Mouse (Mus musculus): Measurements from ENCODE around the gene Klf2.
A peak's percentile ranks its signal among the peaks of the same experiment; 100 is the strongest.

Gene Klf2

DNA sequence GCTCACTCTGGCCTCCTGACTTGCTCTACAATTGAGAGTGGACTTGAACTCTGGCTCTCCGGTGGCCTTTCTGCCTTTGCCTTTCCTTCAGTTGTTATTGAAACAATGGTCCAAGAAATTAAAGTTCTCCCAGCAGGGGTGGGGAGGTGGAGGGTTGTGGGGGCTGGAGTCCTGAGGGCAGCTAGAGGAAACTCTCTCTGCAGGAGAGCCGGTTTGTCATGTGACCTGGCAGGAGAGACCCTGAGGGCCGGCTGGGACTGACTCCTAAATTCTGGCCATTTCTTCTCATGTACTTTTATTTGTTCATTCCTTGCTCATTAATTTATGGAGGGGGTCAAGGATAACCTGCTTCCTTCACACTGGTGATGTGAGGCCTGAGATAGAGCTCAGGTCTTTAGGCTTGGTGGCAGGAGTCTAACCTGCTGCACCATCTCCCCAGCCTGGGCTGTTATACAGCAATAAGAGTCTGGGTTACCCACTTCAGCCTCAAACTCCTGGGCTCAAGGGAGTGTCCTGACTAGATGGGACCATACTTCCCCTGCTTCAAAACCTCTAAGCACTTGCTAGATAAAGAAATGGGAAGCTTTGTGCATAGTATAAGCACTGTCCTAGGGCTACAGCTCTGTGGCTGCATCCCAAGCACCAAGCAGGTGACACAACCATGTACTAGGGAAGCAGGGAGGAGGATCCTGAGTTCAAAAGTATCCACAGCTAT lies 14.8 kb downstream of the Klf2 start:
- DNase-seq (ENCODE audit: low spot score), result no peak

DNA sequence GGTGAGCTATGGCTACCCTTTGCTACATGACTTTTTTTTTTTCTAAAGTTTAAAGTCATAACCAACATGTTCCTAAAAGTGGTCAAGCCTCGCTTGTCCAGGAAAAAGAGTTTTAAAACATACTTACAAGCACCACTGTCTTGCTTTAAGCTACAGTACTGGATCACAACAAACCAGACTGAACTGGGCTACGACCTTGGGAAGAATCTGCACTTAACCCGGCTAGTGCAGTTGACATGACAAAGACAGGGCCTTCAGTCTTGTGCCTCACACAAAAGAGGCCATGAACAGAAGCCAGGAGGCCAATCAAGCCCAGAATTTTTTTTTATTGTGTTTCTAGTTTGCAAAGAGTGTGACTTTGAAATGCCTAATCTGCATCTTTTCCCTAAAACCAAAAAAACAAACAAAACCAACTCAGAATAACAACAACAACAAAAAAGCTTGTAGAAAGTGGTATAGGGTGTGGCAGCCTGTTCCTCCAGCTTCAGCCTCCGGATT lies 15.4 kb downstream of the Klf2 start:
- no peak for DNase-seq (ENCODE audit: low spot score)

DNA sequence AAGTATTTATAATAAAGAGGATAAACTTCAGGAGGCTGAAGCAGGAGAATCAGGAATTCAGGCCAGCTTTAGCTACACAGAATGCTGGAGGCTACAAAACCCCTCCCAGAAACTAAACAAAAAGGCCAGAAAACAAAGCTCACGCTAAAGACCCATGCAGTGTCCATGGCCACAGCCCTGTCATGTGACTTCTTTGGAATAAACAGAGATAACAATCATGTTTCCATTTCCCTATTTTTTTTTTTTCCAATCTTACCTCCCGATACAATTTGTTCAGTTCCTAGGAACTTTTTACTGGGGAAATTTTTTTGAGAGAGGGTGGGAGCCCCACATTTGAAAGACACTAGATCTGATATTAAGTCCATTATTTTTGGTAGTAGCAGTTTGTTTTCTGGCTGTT lies 17.4 kb downstream of the Klf2 start:
- DNase-seq (ENCODE audit: low spot score), result no peak

DNA sequence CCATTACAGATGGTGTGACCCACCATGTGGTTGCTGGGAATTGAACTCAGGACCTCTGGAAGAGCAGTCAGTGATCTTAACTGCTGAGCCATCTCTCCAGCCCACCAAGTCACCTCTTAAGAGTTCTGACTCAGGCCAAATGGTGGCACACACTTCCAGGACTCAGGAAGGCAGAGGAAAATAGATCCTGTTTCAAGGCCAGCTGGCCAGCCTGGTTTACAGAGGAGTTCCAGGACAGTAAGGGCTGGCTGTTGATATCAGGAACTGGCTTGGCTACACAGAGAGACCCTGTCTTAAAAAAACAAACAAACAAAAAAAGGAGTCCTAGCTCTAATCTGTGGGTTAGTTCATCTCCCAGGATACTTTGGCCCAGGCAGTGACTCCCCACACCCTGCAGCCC lies 18.2 kb downstream of the Klf2 start:
- DNase-seq (ENCODE audit: low spot score), result no peak

DNA sequence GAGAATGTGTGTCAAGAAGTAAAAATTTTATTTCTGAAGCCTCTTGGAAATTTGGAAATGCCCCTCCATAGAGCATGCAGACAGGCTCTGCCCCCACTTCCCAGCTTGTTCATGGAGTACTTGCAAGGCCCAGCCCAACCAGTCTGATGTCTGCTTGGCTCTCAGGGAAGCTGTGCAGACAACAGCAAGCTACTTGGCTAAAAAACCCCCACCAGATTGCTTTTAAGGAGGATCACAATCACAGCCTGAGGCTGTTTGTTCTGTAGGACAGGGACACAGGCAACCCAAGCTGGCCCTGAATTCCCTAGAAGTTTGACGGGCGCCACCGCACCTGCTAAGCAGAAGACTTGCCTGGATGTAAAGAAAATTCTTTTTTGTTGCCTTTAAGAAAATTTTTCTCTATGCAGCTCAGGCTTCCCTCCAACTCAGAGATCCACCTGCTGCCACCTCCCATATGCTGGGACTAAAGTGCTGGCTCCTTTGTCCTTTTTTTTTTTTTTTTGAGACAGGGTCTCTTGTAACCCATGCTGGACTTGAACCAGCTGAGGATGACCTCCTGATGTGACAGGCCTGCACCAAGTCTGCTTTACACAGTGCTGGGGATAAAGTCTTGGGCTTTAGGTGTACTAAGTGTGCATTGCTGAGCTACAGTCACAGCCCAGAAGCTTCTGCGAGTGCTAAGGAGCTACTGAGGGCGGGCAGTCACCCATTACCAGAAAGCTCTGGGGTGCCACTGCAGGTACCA lies 23.9 kb downstream of the Klf2 start:
- DNase-seq (ENCODE audit: low spot score), result no peak

DNA sequence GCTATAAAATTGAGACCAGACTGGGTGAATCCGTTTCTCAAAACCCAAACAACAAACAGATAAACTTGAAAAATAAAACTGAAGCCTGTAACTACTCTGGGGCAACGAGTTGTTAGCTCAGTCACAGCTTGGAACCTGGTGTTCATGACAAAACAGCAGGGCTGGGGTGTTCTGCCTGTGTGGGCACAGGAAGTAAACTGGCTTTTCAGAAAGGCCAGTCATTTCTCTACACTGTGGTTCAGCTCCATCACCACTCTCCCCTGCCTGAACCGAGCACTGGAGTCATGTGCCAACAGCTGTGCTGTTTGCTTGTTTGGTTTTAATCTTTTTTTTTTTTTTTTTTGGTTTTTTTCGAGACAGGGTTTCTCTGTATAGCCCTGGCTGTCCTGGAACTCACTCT lies 24.9 kb downstream of the Klf2 start:
- no peak for DNase-seq (ENCODE audit: low spot score)

DNA sequence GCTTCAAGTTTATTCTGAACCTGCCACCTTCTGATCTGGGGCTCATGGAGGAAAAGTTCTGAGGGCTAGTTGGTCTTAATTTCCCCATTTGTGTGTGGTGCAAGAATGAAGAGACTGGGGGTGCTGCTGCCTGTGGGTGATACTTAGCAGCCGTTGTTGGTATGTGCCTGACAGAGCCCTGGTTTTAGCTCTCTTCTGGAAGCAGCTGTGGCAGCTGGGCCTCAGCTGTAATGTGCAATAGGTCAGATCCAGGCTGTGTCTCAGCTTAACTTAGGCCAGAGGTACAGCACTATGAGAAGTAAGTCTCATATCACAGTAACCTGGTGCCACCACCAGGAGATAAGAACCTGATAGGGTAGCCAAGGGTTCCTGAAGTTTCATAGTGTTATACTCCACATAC lies 28.7 kb downstream of the Klf2 start:
- no peak for DNase-seq (ENCODE audit: low spot score)

DNA sequence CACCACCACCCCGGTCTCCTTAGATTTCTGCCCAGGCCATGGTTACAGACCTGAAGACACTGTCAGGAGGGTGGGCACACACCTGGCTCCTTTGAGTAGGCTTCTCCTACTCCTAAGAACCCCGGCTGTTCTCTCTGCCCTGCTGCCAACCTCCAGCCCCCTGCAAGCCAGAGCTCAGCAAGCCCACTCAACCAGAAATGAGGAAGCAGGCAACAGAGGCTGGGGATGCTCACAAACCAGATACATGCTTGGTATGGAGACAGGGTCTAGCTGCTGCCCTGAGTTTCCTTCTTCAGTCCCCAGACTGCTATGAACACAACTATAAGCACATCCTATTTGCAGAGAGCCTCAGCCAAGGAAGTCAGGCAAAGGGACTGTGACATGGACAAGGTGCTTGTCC lies 29.3 kb downstream of the Klf2 start:
- no peak for DNase-seq (ENCODE audit: low spot score)

DNA sequence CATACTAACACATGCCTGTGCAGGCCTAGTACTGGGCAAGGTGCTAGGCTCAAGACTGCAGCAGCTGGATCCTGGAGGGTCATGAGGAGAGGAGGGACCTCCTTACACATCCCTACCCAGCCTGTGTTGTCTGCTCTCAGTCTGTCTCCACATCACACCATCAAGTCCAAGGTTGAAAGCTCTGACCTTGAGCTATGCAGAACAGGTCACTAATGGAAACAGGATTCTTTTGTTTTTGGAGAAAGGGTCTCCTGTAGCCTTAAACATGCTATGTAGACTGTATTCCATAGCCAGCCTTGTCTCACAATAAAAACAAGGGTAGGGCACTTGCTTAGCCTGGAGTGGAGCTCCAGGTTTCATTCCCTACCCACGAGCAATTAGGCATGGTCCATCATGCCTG lies 30.1 kb downstream of the Klf2 start:
- DNase-seq (ENCODE audit: low spot score), result no peak

DNA sequence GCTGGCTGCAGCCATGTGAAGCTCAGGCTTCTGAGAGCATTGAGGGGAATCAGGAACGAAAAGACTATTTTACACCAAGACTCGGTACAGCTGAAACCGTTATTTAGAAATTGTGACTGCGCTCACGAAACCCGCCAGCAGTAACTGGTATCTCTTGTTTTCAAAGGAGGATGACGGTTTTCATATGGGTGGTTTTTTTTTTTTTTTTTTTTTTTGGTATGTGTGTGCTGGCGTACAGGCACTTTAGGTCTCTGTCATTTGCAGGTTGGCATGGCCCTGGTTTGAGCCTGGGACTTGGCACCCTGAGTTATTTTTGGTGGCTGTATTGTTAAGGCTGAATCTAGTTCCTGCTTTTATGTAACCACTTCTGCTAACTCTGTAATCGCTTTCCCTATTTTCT lies 31.0 kb downstream of the Klf2 start:
- no peak for DNase-seq (ENCODE audit: low spot score)

DNA sequence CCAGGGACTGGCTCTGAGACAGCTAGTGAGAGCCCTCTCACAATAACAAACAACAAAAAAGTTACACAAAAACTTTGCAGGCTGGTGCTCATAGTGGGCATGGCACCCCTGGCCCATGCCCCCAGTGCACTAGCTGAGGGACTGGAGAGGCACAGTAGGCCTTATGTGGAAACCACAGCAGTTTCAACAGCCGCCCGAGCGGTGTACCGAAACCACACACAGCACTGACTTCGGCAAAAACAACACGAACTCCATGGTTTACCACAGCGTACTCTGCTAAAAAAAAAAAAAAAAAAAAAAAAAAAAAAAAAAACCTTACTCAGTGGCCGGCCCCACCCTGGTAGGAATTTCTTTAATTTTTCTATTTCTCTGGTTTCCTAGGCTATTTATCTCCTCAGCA lies 31.9 kb downstream of the Klf2 start:
- no peak for DNase-seq (ENCODE audit: low spot score)

DNA sequence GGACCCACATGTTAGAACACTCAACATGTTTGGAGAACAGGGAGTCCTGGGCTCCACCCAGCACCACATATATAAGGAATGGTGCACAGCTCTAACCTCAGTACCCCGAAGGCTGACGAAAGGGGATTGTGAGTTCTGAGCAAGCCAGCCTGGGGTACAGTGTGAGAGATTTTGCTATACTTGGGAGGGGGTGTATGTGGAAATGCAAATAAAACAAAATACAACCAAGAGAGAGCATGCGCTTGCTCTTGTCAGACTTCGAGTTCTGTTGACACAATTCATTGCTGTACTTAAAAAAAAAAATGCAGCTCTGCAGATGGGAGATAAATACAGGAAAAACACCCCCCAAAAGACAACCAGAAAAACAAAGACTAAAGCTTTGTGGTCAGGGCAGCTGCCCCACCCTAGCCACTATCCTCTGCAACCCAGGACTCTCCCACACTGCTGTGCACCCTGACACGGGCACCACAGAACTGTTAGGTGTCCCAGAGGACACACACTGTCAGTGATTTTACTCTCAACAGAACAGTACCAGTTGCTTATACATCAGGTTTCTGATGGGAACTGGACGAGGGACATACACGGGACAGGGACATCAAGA lies 32.7 kb downstream of the Klf2 start:
- DNase-seq (ENCODE audit: low spot score), result no peak

DNA sequence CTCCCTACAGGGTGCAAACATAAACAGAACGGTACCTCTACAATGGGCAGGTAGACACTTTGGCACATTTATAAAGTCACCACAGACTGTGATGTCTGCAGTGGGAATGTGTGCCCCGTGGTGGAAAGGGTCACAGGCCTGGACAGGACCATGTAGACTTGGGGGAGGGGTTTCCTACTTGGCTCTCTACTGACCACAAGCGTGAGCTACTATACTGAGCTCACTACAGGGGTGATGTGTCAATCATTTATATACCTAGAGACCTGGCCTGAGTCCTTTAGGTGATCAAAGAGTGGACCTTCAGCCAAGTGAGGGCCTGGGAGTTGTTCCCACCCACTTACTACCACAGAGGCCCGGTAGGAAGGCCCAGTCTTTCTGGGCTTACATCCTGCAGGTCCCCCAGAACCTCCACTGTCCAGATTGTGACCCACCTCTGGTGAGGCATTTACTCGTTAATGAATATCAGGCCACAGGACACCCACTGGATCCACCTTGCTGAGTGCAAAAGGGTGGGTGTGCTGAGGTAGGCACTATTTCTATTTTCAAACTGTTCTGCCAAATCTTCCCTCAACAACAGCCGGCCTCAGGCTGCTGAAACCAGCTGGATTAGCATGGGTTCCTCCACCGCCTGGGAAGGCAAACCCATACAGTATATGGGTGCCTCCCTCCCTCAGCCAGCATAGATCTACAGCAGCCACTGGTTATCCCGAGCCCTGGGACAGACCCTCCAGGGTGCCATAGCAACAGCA lies 34.3 kb downstream of the Klf2 start:
- no peak for DNase-seq (ENCODE audit: low spot score)

DNA sequence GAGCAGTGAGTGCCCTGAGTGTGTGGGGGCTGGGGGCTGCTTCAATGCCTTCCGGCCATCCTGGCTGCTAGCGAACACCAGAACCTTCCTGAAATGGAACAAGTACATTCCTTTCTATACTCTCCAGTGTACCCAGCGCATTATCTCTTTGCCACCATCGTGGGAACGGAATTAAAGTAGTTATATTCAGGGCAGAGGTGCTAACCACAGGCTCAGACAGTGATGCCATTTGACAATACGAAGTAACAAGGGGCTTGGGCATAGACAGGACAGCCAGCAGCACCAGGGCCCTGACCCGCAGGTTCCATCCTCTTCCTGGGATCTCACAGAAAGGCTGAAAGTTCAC lies 34.8 kb downstream of the Klf2 start:
- DNase-seq (ENCODE audit: low spot score), result no peak

DNA sequence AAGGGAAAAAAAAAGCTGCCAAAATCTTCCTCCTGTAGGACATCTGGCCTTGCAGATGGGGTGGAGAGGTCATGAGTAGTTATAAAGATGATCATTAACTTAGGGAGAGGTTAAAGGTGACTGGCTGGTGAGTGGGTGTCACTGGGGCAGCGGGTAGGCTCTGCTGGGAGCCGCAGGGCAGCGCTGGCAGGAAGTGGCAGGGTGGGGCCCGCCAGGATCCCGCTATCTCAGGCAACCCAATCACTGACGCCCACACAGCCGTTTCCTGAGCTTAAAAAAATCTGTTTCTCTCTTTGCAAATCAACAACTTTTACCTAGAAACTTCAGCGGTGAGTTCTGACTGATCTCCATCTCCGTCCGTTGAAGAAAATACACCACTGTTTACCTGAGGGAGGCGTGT lies 35.4 kb downstream of the Klf2 start:
- no peak for DNase-seq (ENCODE audit: low spot score)

DNA sequence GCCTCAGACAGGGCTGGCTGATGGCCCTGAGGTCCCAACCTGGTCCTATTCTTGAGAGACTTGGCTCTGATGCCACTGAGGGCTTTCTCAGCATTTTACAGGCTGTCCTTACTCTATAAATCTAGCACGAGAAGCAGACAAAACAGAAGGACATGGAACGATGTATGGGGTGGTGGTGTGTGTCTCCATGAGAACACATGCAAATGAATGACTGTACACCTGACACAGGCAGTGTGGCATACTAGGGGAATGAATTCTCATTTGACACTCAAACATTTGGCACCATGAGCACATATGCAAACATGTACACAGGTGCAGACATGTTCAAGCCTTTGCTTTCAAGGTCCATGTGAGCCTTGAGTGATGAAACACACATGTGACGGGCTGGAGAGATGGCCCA lies 37.8 kb downstream of the Klf2 start:
- no peak for DNase-seq (ENCODE audit: low spot score)

DNA sequence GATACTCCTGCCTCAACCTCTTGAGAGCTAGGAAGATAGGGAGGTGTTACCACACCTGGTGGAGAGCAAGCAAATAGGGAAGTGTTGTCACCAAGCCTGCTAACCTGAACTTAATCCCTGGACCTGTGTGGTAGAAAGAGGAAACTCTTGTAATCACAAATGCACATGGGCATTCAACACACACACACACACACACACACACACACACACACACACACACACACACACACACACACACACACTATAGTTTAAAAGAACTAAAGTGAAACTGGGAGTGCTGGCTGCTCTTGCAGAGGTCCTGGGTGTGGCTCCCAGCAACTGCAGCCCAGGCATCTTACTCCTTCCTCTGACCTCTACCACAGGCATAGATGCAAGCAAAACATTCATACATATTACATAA lies 41.3 kb downstream of the Klf2 start:
- DNase-seq (ENCODE audit: low spot score), result no peak

DNA sequence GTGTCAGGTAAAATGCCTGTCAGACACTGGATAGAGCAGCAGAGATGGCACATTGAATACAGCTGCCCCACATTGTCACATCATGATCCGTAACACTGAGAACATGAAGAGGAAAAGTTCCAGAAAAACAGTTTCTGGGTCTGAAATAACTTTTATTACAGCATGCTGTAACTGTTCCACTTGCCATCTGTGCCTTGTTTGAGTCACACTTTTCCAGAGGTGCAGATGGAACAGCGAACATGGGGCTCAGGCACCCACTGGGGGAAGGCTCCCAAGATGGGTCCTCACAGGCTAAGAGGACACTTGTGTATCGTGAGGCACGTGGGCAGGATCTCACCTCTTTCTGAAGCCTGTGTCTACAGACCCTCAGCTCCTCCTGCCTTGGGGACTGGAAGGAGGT lies 43.9 kb downstream of the Klf2 start:
- no peak for DNase-seq (ENCODE audit: low spot score)

DNA sequence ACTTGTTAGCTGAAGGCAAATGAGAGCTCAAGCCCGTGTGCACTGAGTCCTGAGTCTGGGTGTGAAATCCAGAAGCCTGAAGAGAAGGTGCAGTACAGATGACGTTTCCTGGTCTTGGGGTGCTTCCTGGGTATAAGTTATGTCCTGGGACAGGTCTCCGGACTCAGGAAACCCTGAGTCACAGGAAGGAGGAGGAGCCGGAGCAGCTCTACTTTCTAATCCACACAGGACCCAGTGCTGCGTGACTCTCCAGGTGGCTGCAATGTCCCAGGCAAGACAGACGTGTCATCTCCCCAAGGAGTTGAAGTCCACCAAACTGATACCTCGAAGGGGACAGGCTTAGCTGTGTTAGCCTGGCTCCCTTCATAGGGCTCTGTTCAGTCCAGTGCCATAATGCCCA lies 44.6 kb downstream of the Klf2 start:
- no peak for DNase-seq (ENCODE audit: low spot score)

DNA sequence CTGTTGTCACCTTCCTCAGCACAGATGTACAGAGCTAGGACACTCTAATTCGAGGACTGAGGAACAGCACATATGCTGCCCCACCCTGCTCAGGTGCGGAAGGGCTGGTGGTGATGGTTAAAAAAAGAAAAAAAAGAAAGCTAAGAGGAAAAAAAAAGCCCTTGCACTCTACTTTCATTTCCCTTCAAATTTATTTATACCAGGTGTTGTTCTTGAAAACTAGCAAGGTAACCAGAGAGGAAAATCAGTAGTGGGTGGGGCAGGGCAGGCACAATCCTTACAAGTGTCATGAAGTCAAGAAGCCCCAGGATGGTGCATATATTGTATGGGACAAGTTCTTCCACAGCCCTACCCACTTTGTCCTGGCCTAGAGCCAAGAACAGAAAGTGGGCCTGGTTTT lies 46.2 kb downstream of the Klf2 start:
- DNase-seq (ENCODE audit: low spot score), result no peak

DNA sequence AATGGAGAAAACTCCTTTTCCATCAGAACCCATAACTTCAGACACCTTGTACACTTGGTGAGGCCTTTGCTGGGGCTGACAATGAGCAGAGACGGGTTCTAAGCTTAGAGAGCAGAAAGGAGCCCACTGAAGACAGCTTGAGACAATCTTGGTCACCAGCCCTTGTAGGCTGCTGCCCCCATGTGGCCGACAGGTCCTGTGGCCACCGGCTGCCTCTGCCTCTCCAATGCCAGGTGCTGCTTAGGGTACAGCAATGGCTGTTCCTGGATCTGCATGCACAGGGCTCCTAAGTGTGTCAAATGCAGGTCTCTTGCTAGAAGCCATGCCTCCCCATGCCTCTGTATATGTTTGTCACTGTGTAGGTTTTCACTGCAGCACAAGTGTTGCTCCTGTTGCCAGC lies 47.0 kb downstream of the Klf2 start:
- DNase-seq (ENCODE audit: low spot score), result peak; percentile 31

DNA sequence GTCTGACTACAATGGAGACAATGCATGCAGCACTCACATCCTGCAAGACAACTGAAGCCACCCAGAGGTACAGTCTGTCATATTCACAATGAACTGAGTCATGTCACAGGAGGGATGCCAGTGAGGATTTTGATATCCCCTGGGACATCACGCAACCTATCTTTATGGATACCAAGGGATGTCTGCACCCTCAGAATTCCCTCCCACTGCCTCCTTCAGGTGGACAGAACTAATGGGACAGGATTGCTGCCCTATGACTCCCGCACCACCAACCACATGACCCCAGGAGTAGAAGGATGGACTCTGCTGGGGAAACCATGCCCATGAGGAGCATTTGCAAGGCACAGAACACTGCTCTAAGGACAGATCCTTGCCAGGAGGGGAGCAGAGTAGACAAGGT lies 47.6 kb downstream of the Klf2 start:
- DNase-seq (ENCODE audit: low spot score), result no peak

All from ovary, postnatal 10 days (tissue).